In genomic region chr2:104123540-104123939, GRCm38 (mm10) we compare ENCODE assay signal across 7 mouse cellular contexts. TPM values are rescaled to one million over a fixed set of nuclear protein-coding genes. Genes with fewer than 3 reads are reported as not detected.
DNase-seq lines count a peak whose midpoint lies in the region; ATAC-seq and TF ChIP-seq lines count a peak whose summit lies in the region.

No protein-coding gene starts in this region.

- H3K4me2 ChIP-seq in CH12.LX (ENCODE audit: insufficient read depth, low read depth, poor library complexity, severe bottlenecking): peak overlapping the region; percentile 82; the same call in 1 of the 2 replicates
- H3K4me2 ChIP-seq in forebrain, postnatal 0 days (ENCODE audit: low read depth): peak overlapping the region; percentile 97
- peak overlapping the region; percentile 94 for H3K4me2 ChIP-seq in liver, embryonic 15.5 days

- dilution Hi-C loops in CH12.LX (cut with MboI; ENCODE audit: extremely low pct_ligation_motif_present, extremely low pct_unique_long_range_greater_than_20kb, low sequenced_read_pairs): no loop called here

- in situ Hi-C loops in CH12.LX (cut with MboI; ENCODE audit: low pct_ligation_motif_present, low pct_unique_long_range_greater_than_20kb, low sequenced_read_pairs): loop anchor here (10.0 kb wide), 1 partner anchor 271 kb away; no protein-coding TSS in a partner anchor

- H3K27me3 ChIP-seq in CH12.LX (replicated peaks) (peaks cover 50% of the 10 kb centered on the region), G1E (ENCODE audit: insufficient read depth, low read length) (peaks cover 20% of the 10 kb centered on the region)
- peaks cover 6% of the 10 kb centered on the region; the same call in 1 of the 2 replicates for H3K27me3 ChIP-seq in forebrain, postnatal 0 days (ENCODE audit: insufficient read depth, low read length)
- H3K27me3 ChIP-seq in liver, embryonic 15.5 days: peaks cover 37% of the 10 kb centered on the region

- H3K9ac ChIP-seq in CH12.LX (ENCODE audit: insufficient read depth, low read depth): no peak overlapping the region
- H3K9ac ChIP-seq in forebrain, postnatal 0 days: no peak overlapping the region
- H3K9ac ChIP-seq in liver, embryonic 15.5 days: peak overlapping the region; percentile 97

- no peak for TF ChIP-seq EP300 in CH12.LX (IDR thresholded peaks at IDR 0.05; ENCODE audit: low read length)

- H3K36me3 ChIP-seq in CH12.LX (replicated peaks in 1 of 2; ENCODE audit: control insufficient read depth in 1 of 2, insufficient read depth in 1 of 2, low read length in 1 of 2) (no peaks in the 10 kb centered on the region), G1E (replicated peaks) (no peaks in the 10 kb centered on the region)
- no peaks in the 10 kb centered on the region for H3K36me3 ChIP-seq in forebrain, postnatal 0 days (ENCODE audit: insufficient read depth)
- 0 out of 2 replicates have a peak, but pooled peaks cover 4% of the 10 kb centered on the region for H3K36me3 ChIP-seq in liver, embryonic 15.5 days (replicated peaks)

- no peak overlapping the region for H3K27ac ChIP-seq in CH12.LX (ENCODE audit: insufficient read depth, low read depth)
- no peak overlapping the region for H3K27ac ChIP-seq in forebrain, postnatal 0 days (ENCODE audit: low read depth, low read length)
- H3K27ac ChIP-seq in liver, embryonic 15.5 days (replicated peaks): peak overlapping the region; percentile 99

- H3K4me1 ChIP-seq in CH12.LX (ENCODE audit: control insufficient read depth in 1 of 2, insufficient read depth in 2 of 2) (peaks cover 0 to 16% of the 10 kb centered on the region in 2 experiments; a peak in 2 of 4 replicates), G1E (ENCODE audit: insufficient read depth, low read depth, low read length) (peaks cover 40% of the 10 kb centered on the region)
- no peaks in the 10 kb centered on the region for H3K4me1 ChIP-seq in forebrain, postnatal 0 days (ENCODE audit: insufficient read depth)
- H3K4me1 ChIP-seq in liver, embryonic 15.5 days (replicated peaks): peaks cover 61% of the 10 kb centered on the region

- TF ChIP-seq POLR2A in CH12.LX (IDR thresholded peaks at IDR 0.05; ENCODE audit: low read depth, low read length): no peak

- no peak for TF ChIP-seq CTCF in CH12.LX (conservative IDR thresholded peaks at IDR 0.05 in 1 of 2, IDR thresholded peaks at IDR 0.05 in 1 of 2; ENCODE audit: low read depth in 2 of 2, low read length in 2 of 2)
- TF ChIP-seq CTCF in G1E (IDR thresholded peaks at IDR 0.05; ENCODE audit: low read depth, low read length): no peak
- TF ChIP-seq CTCF in forebrain, postnatal 0 days (IDR thresholded peaks at IDR 0.05; ENCODE audit: low read depth): no peak

- peaks cover 4% of the 10 kb centered on the region for H3K9me3 ChIP-seq in CH12.LX (replicated peaks; ENCODE audit: low read length)
- no peaks in the 10 kb centered on the region for H3K9me3 ChIP-seq in G1E (replicated peaks)
- no peaks in the 10 kb centered on the region for H3K9me3 ChIP-seq in forebrain, postnatal 0 days (ENCODE audit: low read length)
- H3K9me3 ChIP-seq in liver, embryonic 15.5 days (replicated peaks): no peaks in the 10 kb centered on the region

- H3K4me3 ChIP-seq in CH12.LX (replicated peaks in 1 of 3; ENCODE audit: low read depth in 2 of 3, low read length in 2 of 3, poor library complexity in 1 of 3): no peak overlapping the region
- H3K4me3 ChIP-seq in G1E (ENCODE audit: low read depth, low read length): peak overlapping the region; percentile 76; the same call in 1 of the 2 replicates
- H3K4me3 ChIP-seq in forebrain, postnatal 0 days (ENCODE audit: low read depth, low read length): peak overlapping the region; percentile 73
- peak overlapping the region; percentile 77 for H3K4me3 ChIP-seq in liver, embryonic 15.5 days (replicated peaks)

- no peak for TF ChIP-seq RAD21 in CH12.LX (IDR thresholded peaks at IDR 0.05; ENCODE audit: low read depth, low read length)

- peak; percentile 51 for ATAC-seq in G1E (ENCODE audit: extremely low read depth, insufficient number of reproducible peaks, low FRiP score, poor library complexity, severe bottlenecking)
- no peak for ATAC-seq in forebrain, postnatal 0 days
- ATAC-seq in liver, embryonic 15.5 days (ENCODE audit: insufficient read depth): peak; percentile 39

- 51% methylated on average over 3 of the region's 3 CpGs for WGBS in forebrain, postnatal 0 days
- WGBS in liver, embryonic 15.5 days (ENCODE audit: insufficient replicate concordance): 20% methylated on average over 3 of the region's 3 CpGs

- intact Hi-C loops in left cerebral cortex, postnatal 25 days (cut with DNase I): loop anchor here (10.0 kb wide), 1 partner anchor 89 kb away; no protein-coding TSS in a partner anchor

- no peaks in the 10 kb centered on the region for H3K79me2 ChIP-seq in CH12.LX (replicated peaks; ENCODE audit: control insufficient read depth, extremely low read depth, insufficient read depth, poor library complexity, severe bottlenecking)

- DNase-seq in CH12.LX (ENCODE audit: extremely low read depth) (no peak), G1E (ENCODE audit: low spot score) (peak; percentile 49)
- DNase-seq in forebrain, postnatal 0 days: no peak
- no peak for DNase-seq in urinary bladder, postnatal 10 days (ENCODE audit: low spot score)
- no peak for DNase-seq in left cerebral cortex, postnatal 25 days (ENCODE audit: low spot score in 2 of 2)
- no peak for DNase-seq in right cerebral cortex, postnatal 4 days

TF ChIP-seq in CH12.LX, 34 proteins besides CTCF, POLR2A, EP300 and RAD21 (continues in another document):
- no peak for TF ChIP-seq USF2 (conservative IDR thresholded peaks at IDR 0.05; ENCODE audit: low read depth, low read length)
- no peak for TF ChIP-seq ETS1 (conservative IDR thresholded peaks at IDR 0.05; ENCODE audit: low read depth, low read length)
- TF ChIP-seq MYC (IDR thresholded peaks at IDR 0.05; ENCODE audit: low read depth, low read length): no peak
- no peak for TF ChIP-seq ELF1 (IDR thresholded peaks at IDR 0.05; ENCODE audit: low read depth, low read length)
- TF ChIP-seq ZNF384 (IDR thresholded peaks at IDR 0.05; ENCODE audit: low read depth, low read length): no peak
- TF ChIP-seq GABPA (IDR thresholded peaks at IDR 0.05; ENCODE audit: insufficient replicate concordance, low read depth, low read length): no peak
- no peak for TF ChIP-seq POLR2AphosphoS2 (IDR thresholded peaks at IDR 0.05; ENCODE audit: low read depth, low read length)

RNA-seq across cellular contexts. Expression of gene A930018P22Rik, which starts 1.0 kb away (rescaled TPM):
- not detected in 2 replicates for total RNA-seq in CH12.LX (2012; rRNA removed)
- total RNA-seq in CH12.LX (2014; rRNA removed): not detected in 2 replicates
- polyA plus RNA-seq in CH12.LX (2012; ENCODE audit: insufficient read length, low read depth): not detected in 2 replicates
- not detected in 2 replicates for total RNA-seq in G1E (2014; fragmentation: Nextera tagmentation)
- total RNA-seq in G1E (2017): not detected in 2 replicates
- polyA plus RNA-seq in G1E (2012): not detected in 2 replicates
- 1.9 TPM in 1 of 2 replicates, not detected in the other for total RNA-seq in forebrain, postnatal 0 days (2014; rRNA removed)
- polyA plus RNA-seq in forebrain, postnatal 0 days (2015; fragmentation: Nextera tagmentation; extraction: Ambion mirVana): 0.18 TPM in 1 of 2 replicates, not detected in the other
- polyA plus RNA-seq in liver, embryonic 15.5 days (2015; fragmentation: Nextera tagmentation; extraction: Ambion mirVana): 0.36 and 0.77 TPM in 2 replicates
- not detected for total RNA-seq in left cerebral cortex, postnatal 25 days (2021)

RNA-seq across cellular contexts. Expression of gene Cd59a, which starts 27.9 kb away (rescaled TPM):
- total RNA-seq in CH12.LX (2012; rRNA removed): 2.9 and 4.5 TPM in 2 replicates
- total RNA-seq in CH12.LX (2014; rRNA removed): 4.8 and 5.8 TPM in 2 replicates
- 6.6 TPM in 2 replicates for polyA plus RNA-seq in CH12.LX (2012; ENCODE audit: insufficient read length, low read depth)
- total RNA-seq in G1E (2014; fragmentation: Nextera tagmentation): 4.4 and 4.9 TPM in 2 replicates
- total RNA-seq in G1E (2017): 0.58 and 1.7 TPM in 2 replicates
- 0.07 and 0.10 TPM in 2 replicates for polyA plus RNA-seq in G1E (2012)
- total RNA-seq in forebrain, postnatal 0 days (2014; rRNA removed): 2.2 and 5.2 TPM in 2 replicates
- polyA plus RNA-seq in forebrain, postnatal 0 days (2015; fragmentation: Nextera tagmentation; extraction: Ambion mirVana): 8.6 and 11.0 TPM in 2 replicates
- polyA plus RNA-seq in liver, embryonic 15.5 days (2015; fragmentation: Nextera tagmentation; extraction: Ambion mirVana): 90.3 and 92.5 TPM in 2 replicates
- total RNA-seq in left cerebral cortex, postnatal 25 days (2021): 1 to 10 TPM; 3.6 to 4.3 TPM

RNA-seq across cellular contexts. Expression of gene Cd59b, which starts 53.9 kb away (rescaled TPM):
- total RNA-seq in CH12.LX (2012; rRNA removed) (0.25 TPM in 1 of 2 replicates, not detected in the other), CH12.LX (2014; rRNA removed) (1.6 and 2.1 TPM in 2 replicates), G1E (2014; fragmentation: Nextera tagmentation) (not detected in 2 replicates), G1E (2017) (0.87 TPM in 1 of 2 replicates, not detected in the other)
- polyA plus RNA-seq in CH12.LX (2012; ENCODE audit: insufficient read length, low read depth) (0.80 and 1.00 TPM in 2 replicates), G1E (2012) (not detected in 2 replicates)
- 1.5 TPM in 1 of 2 replicates, not detected in the other for total RNA-seq in forebrain, postnatal 0 days (2014; rRNA removed)
- polyA plus RNA-seq in forebrain, postnatal 0 days (2015; fragmentation: Nextera tagmentation; extraction: Ambion mirVana): 1.5 and 1.6 TPM in 2 replicates
- polyA plus RNA-seq in liver, embryonic 15.5 days (2015; fragmentation: Nextera tagmentation; extraction: Ambion mirVana): 11.0 and 11.4 TPM in 2 replicates
- under 1 TPM in 1 of 2 experiments, not detected in 1; 0.78 TPM for total RNA-seq in left cerebral cortex, postnatal 25 days (2021)

RNA-seq across cellular contexts. Expression of gene Gm10799, which starts 55.2 kb away (rescaled TPM):
- total RNA-seq in CH12.LX (2012; rRNA removed) (not detected in 2 replicates), CH12.LX (2014; rRNA removed) (not detected in 2 replicates), G1E (2014; fragmentation: Nextera tagmentation) (not detected in 2 replicates), G1E (2017) (not detected in 2 replicates)
- polyA plus RNA-seq in CH12.LX (2012; ENCODE audit: insufficient read length, low read depth) (not detected in 2 replicates), G1E (2012) (not detected in 2 replicates)
- total RNA-seq in forebrain, postnatal 0 days (2014; rRNA removed): not detected in 2 replicates
- polyA plus RNA-seq in forebrain, postnatal 0 days (2015; fragmentation: Nextera tagmentation; extraction: Ambion mirVana): not detected in 2 replicates
- not detected in 2 replicates for polyA plus RNA-seq in liver, embryonic 15.5 days (2015; fragmentation: Nextera tagmentation; extraction: Ambion mirVana)
- total RNA-seq in left cerebral cortex, postnatal 25 days (2021): not detected

RNA-seq across cellular contexts. Expression of gene Gm10912, which starts 57.9 kb away (rescaled TPM):
- total RNA-seq in CH12.LX (2012; rRNA removed): not detected in 2 replicates
- total RNA-seq in CH12.LX (2014; rRNA removed): not detected in 2 replicates
- not detected in 2 replicates for polyA plus RNA-seq in CH12.LX (2012; ENCODE audit: insufficient read length, low read depth)
- not detected in 2 replicates for total RNA-seq in G1E (2014; fragmentation: Nextera tagmentation)
- 0.27 and 0.29 TPM in 2 replicates for total RNA-seq in G1E (2017)
- not detected in 2 replicates for polyA plus RNA-seq in G1E (2012)
- total RNA-seq in forebrain, postnatal 0 days (2014; rRNA removed): 0.15 TPM in 1 of 2 replicates, not detected in the other
- polyA plus RNA-seq in forebrain, postnatal 0 days (2015; fragmentation: Nextera tagmentation; extraction: Ambion mirVana): not detected in 2 replicates
- polyA plus RNA-seq in liver, embryonic 15.5 days (2015; fragmentation: Nextera tagmentation; extraction: Ambion mirVana): 0.10 and 0.13 TPM in 2 replicates
- total RNA-seq in left cerebral cortex, postnatal 25 days (2021): under 1 TPM in 1 of 2 experiments, not detected in 1; 0.34 TPM

Comparison
In these comparisons a context has a peak if more than half of its experiments do, and no peak if none do; other contexts are left out.
1. H3K4me3 ChIP-seq: peak in G1E (single experiment), forebrain, postnatal 0 days (single experiment) and liver, embryonic 15.5 days (single experiment); none in CH12.LX (0 of 3).
2. Peak in every context shown above with its lines, with median percentiles within 50 percentile points of each other: H3K4me2 ChIP-seq.